Mouse (Mus musculus): ENCODE results near the gene Sorcs2. TPM values are rescaled to one million over a fixed set of nuclear protein-coding genes. Genes with fewer than 3 reads are reported as not detected.

The Sorcs2 gene
- polyA plus RNA-seq, 1 experiment from 2014 or later: 5.1 TPM

- DNase-seq (ENCODE audit: low spot score) (no peak), ATAC-seq (no peak)
- H3K4me1 ChIP-seq (ENCODE audit: control insufficient read depth, insufficient read depth, low read length): no peaks in the 10 kb centered on the region
- no peak overlapping the region for H3K4me2 ChIP-seq (ENCODE audit: low read length)
- H3K9ac ChIP-seq (ENCODE audit: low read length): no peak overlapping the region
- no peaks in the 10 kb centered on the region for H3K27me3 ChIP-seq (replicated peaks; ENCODE audit: control insufficient read depth, insufficient read depth, low read length)
- H3K27ac ChIP-seq (ENCODE audit: low read depth, low read length): no peak overlapping the region
- no peak overlapping the region for H3K4me3 ChIP-seq (ENCODE audit: low read depth, low read length)
- no peaks in the 10 kb centered on the region for H3K36me3 ChIP-seq (ENCODE audit: control insufficient read depth, insufficient read depth, low read length)
- 71% methylated on average over 4 of the region's 4 CpGs for WGBS
- H3K9me3 ChIP-seq (replicated peaks; ENCODE audit: control insufficient read depth, low read length): no peaks in the 10 kb centered on the region
Measured at GRCm38 (mm10) chr5:36382721-36383120, 15.2 kb downstream of the Sorcs2 start.

- 34% methylated on average over 8 of the region's 8 CpGs for WGBS
Measured at GRCm38 (mm10) chr5:36382134-36382693, 15.7 kb downstream of the Sorcs2 start.

GRCm38 (mm10) chr5:36379938-36380511 lies 17.9 kb downstream of the Sorcs2 start:
- Histone ChIP-seq H3K4me2 (ENCODE audit: low read length) (no peak overlapping the region), H3K9ac (ENCODE audit: low read length) (no peak overlapping the region), H3K27me3 (replicated peaks; ENCODE audit: control insufficient read depth, insufficient read depth, low read length) (no peaks in the 10 kb centered on the region), H3K4me1 (ENCODE audit: control insufficient read depth, insufficient read depth, low read length) (no peaks in the 10 kb centered on the region), H3K27ac (ENCODE audit: low read depth, low read length) (no peak overlapping the region), H3K9me3 (replicated peaks; ENCODE audit: control insufficient read depth, low read length) (no peaks in the 10 kb centered on the region), H3K36me3 (ENCODE audit: control insufficient read depth, insufficient read depth, low read length) (no peaks in the 10 kb centered on the region), H3K4me3 (ENCODE audit: low read depth, low read length) (no peak overlapping the region)
- WGBS: 80% methylated on average over 6 of the region's 6 CpGs
- DNase-seq (ENCODE audit: low spot score): no peak
- no peak for ATAC-seq

More at GRCm38 (mm10) chr5:36382134-36382693, 15.7 kb downstream of the Sorcs2 start:
- Histone ChIP-seq H3K27me3 (replicated peaks; ENCODE audit: control insufficient read depth, insufficient read depth, low read length) (no peaks in the 10 kb centered on the region), H3K4me2 (ENCODE audit: low read length) (no peak overlapping the region), H3K4me3 (ENCODE audit: low read depth, low read length) (no peak overlapping the region), H3K27ac (ENCODE audit: low read depth, low read length) (no peak overlapping the region), H3K9ac (ENCODE audit: low read length) (no peak overlapping the region), H3K36me3 (ENCODE audit: control insufficient read depth, insufficient read depth, low read length) (no peaks in the 10 kb centered on the region), H3K9me3 (replicated peaks; ENCODE audit: control insufficient read depth, low read length) (no peaks in the 10 kb centered on the region), H3K4me1 (ENCODE audit: control insufficient read depth, insufficient read depth, low read length) (no peaks in the 10 kb centered on the region)
- ATAC-seq (no peak), DNase-seq (ENCODE audit: low spot score) (no peak)

GRCm38 (mm10) chr5:36378370-36378738 lies 19.6 kb downstream of the Sorcs2 start:
- no peak overlapping the region for H3K27ac ChIP-seq (ENCODE audit: low read depth, low read length)
- 81% methylated on average over 2 of the region's 2 CpGs for WGBS
- H3K27me3 ChIP-seq (replicated peaks; ENCODE audit: control insufficient read depth, insufficient read depth, low read length): no peaks in the 10 kb centered on the region
- H3K9me3 ChIP-seq (replicated peaks; ENCODE audit: control insufficient read depth, low read length): no peaks in the 10 kb centered on the region
- H3K4me3 ChIP-seq (ENCODE audit: low read depth, low read length): no peak overlapping the region
- H3K4me2 ChIP-seq (ENCODE audit: low read length): no peak overlapping the region
- DNase-seq (ENCODE audit: low spot score): no peak
- no peaks in the 10 kb centered on the region for H3K36me3 ChIP-seq (ENCODE audit: control insufficient read depth, insufficient read depth, low read length)
- peaks cover 5% of the 10 kb centered on the region; the same call in 1 of the 2 replicates for H3K4me1 ChIP-seq (ENCODE audit: control insufficient read depth, insufficient read depth, low read length)
- no peak for ATAC-seq
- no peak overlapping the region for H3K9ac ChIP-seq (ENCODE audit: low read length)

- ATAC-seq (no peak), DNase-seq (ENCODE audit: low spot score) (no peak)
- no peak overlapping the region for H3K27ac ChIP-seq (ENCODE audit: low read depth, low read length)
- H3K36me3 ChIP-seq (ENCODE audit: control insufficient read depth, insufficient read depth, low read length): no peaks in the 10 kb centered on the region
- no peak overlapping the region for H3K4me3 ChIP-seq (ENCODE audit: low read depth, low read length)
- no peak overlapping the region for H3K9ac ChIP-seq (ENCODE audit: low read length)
- H3K27me3 ChIP-seq (replicated peaks; ENCODE audit: control insufficient read depth, insufficient read depth, low read length): no peaks in the 10 kb centered on the region
- H3K4me1 ChIP-seq (ENCODE audit: control insufficient read depth, insufficient read depth, low read length): peaks cover 10% of the 10 kb centered on the region; the same call in 1 of the 2 replicates
- H3K9me3 ChIP-seq (replicated peaks; ENCODE audit: control insufficient read depth, low read length): no peaks in the 10 kb centered on the region
- H3K4me2 ChIP-seq (ENCODE audit: low read length): no peak overlapping the region
- WGBS: 88% methylated on average over 8 of the region's 8 CpGs
Measured at GRCm38 (mm10) chr5:36377456-36378369, 20.2 kb downstream of the Sorcs2 start.

GRCm38 (mm10) chr5:36375886-36376285 lies 22.1 kb downstream of the Sorcs2 start:
- 45% methylated on average over 8 of the region's 8 CpGs for WGBS
- Histone ChIP-seq H3K36me3 (ENCODE audit: control insufficient read depth, insufficient read depth, low read length) (no peaks in the 10 kb centered on the region), H3K4me2 (ENCODE audit: low read length) (no peak overlapping the region), H3K4me3 (ENCODE audit: low read depth, low read length) (no peak overlapping the region), H3K9me3 (replicated peaks; ENCODE audit: control insufficient read depth, low read length) (no peaks in the 10 kb centered on the region), H3K27ac (ENCODE audit: low read depth, low read length) (no peak overlapping the region), H3K27me3 (replicated peaks; ENCODE audit: control insufficient read depth, insufficient read depth, low read length) (no peaks in the 10 kb centered on the region), H3K4me1 (ENCODE audit: control insufficient read depth, insufficient read depth, low read length) (peaks cover 10% of the 10 kb centered on the region; the same call in 1 of the 2 replicates), H3K9ac (ENCODE audit: low read length) (no peak overlapping the region)
- ATAC-seq (no peak), DNase-seq (ENCODE audit: low spot score) (no peak)

GRCm38 (mm10) chr5:36374221-36375050 lies 23.5 kb downstream of the Sorcs2 start:
- no peak overlapping the region for H3K4me2 ChIP-seq (ENCODE audit: low read length)
- H3K4me3 ChIP-seq (ENCODE audit: low read depth, low read length): no peak overlapping the region
- 54% methylated on average over 19 of the region's 19 CpGs for WGBS
- H3K27ac ChIP-seq (ENCODE audit: low read depth, low read length): no peak overlapping the region
- H3K9ac ChIP-seq (ENCODE audit: low read length): no peak overlapping the region
- H3K9me3 ChIP-seq (replicated peaks; ENCODE audit: control insufficient read depth, low read length): no peaks in the 10 kb centered on the region
- H3K27me3 ChIP-seq (replicated peaks; ENCODE audit: control insufficient read depth, insufficient read depth, low read length): no peaks in the 10 kb centered on the region
- DNase-seq (ENCODE audit: low spot score): no peak
- H3K36me3 ChIP-seq (ENCODE audit: control insufficient read depth, insufficient read depth, low read length): no peaks in the 10 kb centered on the region
- peaks cover 10% of the 10 kb centered on the region; the same call in 1 of the 2 replicates for H3K4me1 ChIP-seq (ENCODE audit: control insufficient read depth, insufficient read depth, low read length)
- ATAC-seq: no peak

GRCm38 (mm10) chr5:36373246-36373891 lies 24.6 kb downstream of the Sorcs2 start:
- Histone ChIP-seq H3K9ac (ENCODE audit: low read length) (no peak overlapping the region), H3K9me3 (replicated peaks; ENCODE audit: control insufficient read depth, low read length) (no peaks in the 10 kb centered on the region), H3K4me3 (ENCODE audit: low read depth, low read length) (no peak overlapping the region), H3K27me3 (replicated peaks; ENCODE audit: control insufficient read depth, insufficient read depth, low read length) (no peaks in the 10 kb centered on the region), H3K27ac (ENCODE audit: low read depth, low read length) (no peak overlapping the region), H3K36me3 (ENCODE audit: control insufficient read depth, insufficient read depth, low read length) (no peaks in the 10 kb centered on the region), H3K4me1 (ENCODE audit: control insufficient read depth, insufficient read depth, low read length) (peaks cover 16% of the 10 kb centered on the region), H3K4me2 (ENCODE audit: low read length) (no peak overlapping the region)
- no peak for DNase-seq (ENCODE audit: low spot score)
- WGBS: 58% methylated on average over 11 of the region's 11 CpGs
- ATAC-seq: no peak
